Mouse (Mus musculus) left cerebral cortex, postnatal 36 days (tissue): ENCODE data around the gene Sugct. TPM values are rescaled to one million over a fixed set of nuclear protein-coding genes. Genes with fewer than 3 reads are reported as not detected.

Experiments used
- DNase-seq, 2 experiments: peaks; one replicate each; pipeline ENCODE4 v3.0.0; 2021 to 2022; ENCODE audit warnings: low spot score in 2 of 2, mixed read lengths in 1 of 2
- intact Hi-C: fragments of 180-260 bp; cut with DNase I; formaldehyde crosslinking; loops from one replicate; pipeline ENCODE4 v1.15.1; 2025
- total RNA-seq, 2 experiments: library from RNA; stranded (reverse); gene quantifications; 2 replicates each; pipeline ENCODE4 v1.2.3; 2021

The Sugct gene
- total RNA-seq, 2 experiments from 2014 or later, result 2.0 to 2.1 TPM

GRCm38 (mm10) chr13:17065552-17065951 is 629.8 kb downstream of the Sugct start:
- intact Hi-C loops, result no loop called here
- DNase-seq, result no peak

GRCm38 (mm10) chr13:17056650-17057049 is 638.7 kb downstream of the Sugct start:
- no peak for DNase-seq
- intact Hi-C loops, result no loop called here

GRCm38 (mm10) chr13:17043426-17044224 is 651.7 kb downstream of the Sugct start:
- no peak for DNase-seq
- intact Hi-C loops, result no loop called here

- DNase-seq, result no peak
- intact Hi-C loops, result no loop called here
These were observed 653.0 kb downstream of the Sugct start for GRCm38 (mm10) chr13:17042332-17042731.

GRCm38 (mm10) chr13:17039727-17040126 is 655.6 kb downstream of the Sugct start:
- DNase-seq, result no peak
- intact Hi-C loops, result no loop called here

- no peak for DNase-seq
- intact Hi-C loops, result no loop called here
These were observed 657.0 kb downstream of the Sugct start for GRCm38 (mm10) chr13:17038341-17038740.

GRCm38 (mm10) chr13:17037899-17038298 is 657.5 kb downstream of the Sugct start:
- DNase-seq, result no peak
- intact Hi-C loops, result no loop called here

- DNase-seq, result no peak
- intact Hi-C loops, result no loop called here
These were observed 664.6 kb downstream of the Sugct start for GRCm38 (mm10) chr13:17030761-17031160.

GRCm38 (mm10) chr13:17028595-17028994 is 666.8 kb downstream of the Sugct start:
- peak; percentile 20 to 29 for DNase-seq
- intact Hi-C loops, result loop anchor here (10.0 kb wide), 1 partner anchor 1014 kb away; the partner anchor contains the start of gene Inhba

- intact Hi-C loops, result loop anchor here (10.0 kb wide), 1 partner anchor 1013 kb away; the partner anchor contains the start of gene Inhba
- DNase-seq, result no peak
These were observed 667.4 kb downstream of the Sugct start for GRCm38 (mm10) chr13:17027846-17028529.

- no peak for DNase-seq
- intact Hi-C loops, result loop anchor here (10.0 kb wide), 1 partner anchor 1012 kb away; the partner anchor contains the start of gene Inhba
These were observed 668.4 kb downstream of the Sugct start for GRCm38 (mm10) chr13:17027001-17027400.

- DNase-seq, result no peak
- intact Hi-C loops, result no loop called here
These were observed 698.9 kb downstream of the Sugct start for GRCm38 (mm10) chr13:16996464-16996863.

GRCm38 (mm10) chr13:16995321-16995720 is 700.0 kb downstream of the Sugct start:
- intact Hi-C loops, result no loop called here
- no peak for DNase-seq

GRCm38 (mm10) chr13:16977743-16978142 is 717.6 kb downstream of the Sugct start:
- intact Hi-C loops, result loop anchor here (5.0 kb wide), 1 partner anchor 955 kb away; no protein-coding TSS in a partner anchor
- DNase-seq, result peak; percentile 72 to 83

GRCm38 (mm10) chr13:16971277-16971676 is 724.1 kb downstream of the Sugct start:
- intact Hi-C loops, result no loop called here

GRCm38 (mm10) chr13:16968995-16969394 is 726.4 kb downstream of the Sugct start:
- DNase-seq, result no peak
- intact Hi-C loops, result no loop called here

More at GRCm38 (mm10) chr13:16971277-16971676, 724.1 kb downstream of the Sugct start:
- DNase-seq, result no peak

GRCm38 (mm10) chr13:16964823-16965475 is 730.4 kb downstream of the Sugct start:
- intact Hi-C loops, result no loop called here
- DNase-seq, result no peak

GRCm38 (mm10) chr13:16952045-16952444 is 743.3 kb downstream of the Sugct start:
- intact Hi-C loops, result no loop called here
- no peak for DNase-seq

- no peak for DNase-seq
- intact Hi-C loops, result no loop called here
These were observed 755.9 kb downstream of the Sugct start for GRCm38 (mm10) chr13:16939466-16939811.
